Mouse (Mus musculus) testis, adult 2 months (tissue): ENCODE measurements around the gene Tmem251. TPM values are rescaled to one million over a fixed set of nuclear protein-coding genes. Genes with fewer than 3 reads are reported as not detected.

Experiments
- H3K27ac ChIP-seq: fragments of 200-500 bp; 2 replicates; pipeline ENCODE4 v1.5.1; 2012; ENCODE audit warnings: low read depth, low read length; ENCODE audit not compliant: control insufficient read depth, insufficient read depth
- H3K27me3 ChIP-seq: fragments of 200-500 bp; 2 replicates; pipeline ENCODE4 v1.6.1; 2012; ENCODE audit warnings: mild to moderate bottlenecking, low read length, moderate library complexity; ENCODE audit not compliant: control insufficient read depth, insufficient read depth
- H3K36me3 ChIP-seq: fragments of 200-500 bp; 2 replicates; pipeline ENCODE4 v1.6.1; 2012; ENCODE audit warnings: mild to moderate bottlenecking, low read length; ENCODE audit not compliant: control insufficient read depth, insufficient read depth
- H3K4me1 ChIP-seq: fragments of 200-500 bp; 2 replicates; pipeline ENCODE4 v1.6.1; 2012; ENCODE audit warnings: low read length; ENCODE audit not compliant: control insufficient read depth, insufficient read depth
- H3K4me3 ChIP-seq: fragments of 200-500 bp; 2 replicates; pipeline ENCODE4 v1.5.1; 2012; ENCODE audit warnings: low read depth, mild to moderate bottlenecking, low read length, moderate library complexity, mixed read lengths; ENCODE audit not compliant: control insufficient read depth
- CTCF ChIP-seq: fragments of 200-500 bp; IDR thresholded peaks from 2 replicates; pipeline ENCODE4 v1.5.1; 2012; ENCODE audit warnings: low read depth, mild to moderate bottlenecking, inconsistent platforms, low read length, moderate library complexity; ENCODE audit not compliant: control insufficient read depth, insufficient read depth, insufficient replicate concordance
- POLR2A ChIP-seq: fragments of 200-500 bp; IDR thresholded peaks from 2 replicates; pipeline ENCODE4 v1.6.1; 2012; ENCODE audit warnings: low read depth, mild to moderate bottlenecking, inconsistent platforms, low read length, moderate library complexity; ENCODE audit not compliant: control insufficient read depth
- polyA plus RNA-seq: library from polyadenylated mRNA; depleted of rRNA; stranded (reverse); fragments of >200 nt; gene quantifications from 2 replicates; pipeline ENCODE4 v1.2.3, GENCODE M21; 2012; rRNA removed

The Tmem251 gene
- polyA plus RNA-seq, 1 experiment, result 1.1 TPM

DNA sequence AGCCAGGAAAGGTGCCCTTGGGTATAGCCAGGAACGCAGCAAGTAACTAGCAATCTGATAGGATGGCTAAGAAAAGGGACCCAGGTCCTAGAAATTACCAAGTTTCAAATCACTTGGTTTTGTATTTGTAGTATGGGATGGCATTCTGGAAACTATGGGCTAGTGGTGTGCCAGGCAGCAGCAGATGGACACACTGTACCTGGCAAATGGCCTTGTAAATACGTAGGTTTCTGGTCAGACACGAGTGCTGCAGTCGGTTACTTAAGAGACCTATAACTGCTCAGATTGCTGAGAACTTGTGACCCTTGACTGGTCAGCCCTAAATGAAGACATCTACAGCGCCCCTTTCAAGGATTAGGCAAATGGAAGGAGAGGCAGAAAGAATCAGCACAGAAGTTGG, 34.6 kb downstream of the Tmem251 start:
- Histone ChIP-seq H3K36me3 (peaks cover 2% of the 10 kb centered on the region), H3K27me3 (no peaks in the 10 kb centered on the region), H3K4me1 (no peaks in the 10 kb centered on the region), H3K27ac (no peak overlapping the region), H3K4me3 (no peak overlapping the region)
- no peak for TF ChIP-seq CTCF
- TF ChIP-seq POLR2A, result no peak

DNA sequence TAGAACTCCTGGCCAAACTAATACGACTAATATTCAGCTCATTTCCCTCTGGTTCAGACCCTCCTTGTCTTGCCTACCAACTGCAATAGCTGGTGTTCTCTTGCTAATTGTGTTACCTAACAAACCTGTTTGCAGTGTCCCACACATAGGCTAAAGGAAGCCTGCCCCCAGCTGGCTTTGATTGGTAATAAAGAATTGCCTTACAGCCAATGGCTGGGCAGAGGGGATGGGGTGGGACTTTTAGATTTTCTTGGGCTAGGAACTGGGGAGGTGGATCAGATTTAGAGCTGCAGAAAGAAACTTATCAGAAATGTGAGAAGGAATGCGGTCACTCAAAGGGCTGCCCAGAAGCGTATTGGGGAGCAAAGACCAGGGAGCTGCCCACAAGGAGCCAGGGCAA, 35.9 kb downstream of the Tmem251 start:
- Histone ChIP-seq H3K4me3 (no peak overlapping the region), H3K27ac (no peak overlapping the region), H3K4me1 (no peaks in the 10 kb centered on the region), H3K36me3 (peaks cover 2% of the 10 kb centered on the region), H3K27me3 (no peaks in the 10 kb centered on the region)
- TF ChIP-seq CTCF (no peak), POLR2A (no peak)

- H3K27ac ChIP-seq, result no peak overlapping the region
- H3K4me3 ChIP-seq, result no peak overlapping the region
- TF ChIP-seq POLR2A (no peak), CTCF (no peak)
- no peaks in the 10 kb centered on the region for H3K4me1 ChIP-seq
- H3K27me3 ChIP-seq, result no peaks in the 10 kb centered on the region
- H3K36me3 ChIP-seq, result no peaks in the 10 kb centered on the region; the same call in 1 of the 2 replicates
Observed at GRCm38 (mm10) chr12:102782841-102783240, 39.3 kb downstream of the Tmem251 start.

- Histone ChIP-seq H3K4me3 (no peak overlapping the region), H3K36me3 (no peaks in the 10 kb centered on the region; the same call in 1 of the 2 replicates), H3K27me3 (no peaks in the 10 kb centered on the region), H3K27ac (no peak overlapping the region), H3K4me1 (no peaks in the 10 kb centered on the region)
- TF ChIP-seq CTCF (no peak), POLR2A (no peak)
Observed at GRCm38 (mm10) chr12:102784899-102785592, 41.5 kb downstream of the Tmem251 start.

DNA sequence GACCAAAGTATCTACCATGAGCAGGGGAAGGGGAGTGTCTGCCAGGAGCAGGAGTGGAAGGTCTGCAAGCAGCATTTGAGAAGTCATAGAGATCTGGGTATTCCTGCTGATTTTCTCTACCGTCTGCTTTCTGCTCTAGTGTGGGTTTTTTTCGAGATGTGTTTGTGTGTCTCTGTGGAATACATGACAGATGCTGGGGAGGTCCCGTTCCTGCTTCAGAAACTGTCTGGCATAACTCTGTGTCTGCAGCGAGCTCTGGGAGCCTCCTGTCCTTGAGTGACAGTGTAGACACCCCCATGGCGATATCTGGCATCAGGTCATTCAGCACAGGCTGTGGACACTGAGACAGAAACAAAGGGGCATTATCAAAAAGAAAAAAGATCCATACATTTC, 42.0 kb downstream of the Tmem251 start:
- no peak overlapping the region for H3K4me3 ChIP-seq
- TF ChIP-seq POLR2A (no peak), CTCF (no peak)
- H3K27me3 ChIP-seq, result no peaks in the 10 kb centered on the region
- H3K36me3 ChIP-seq, result peaks cover 1% of the 10 kb centered on the region
- no peaks in the 10 kb centered on the region for H3K4me1 ChIP-seq
- H3K27ac ChIP-seq, result no peak overlapping the region

DNA sequence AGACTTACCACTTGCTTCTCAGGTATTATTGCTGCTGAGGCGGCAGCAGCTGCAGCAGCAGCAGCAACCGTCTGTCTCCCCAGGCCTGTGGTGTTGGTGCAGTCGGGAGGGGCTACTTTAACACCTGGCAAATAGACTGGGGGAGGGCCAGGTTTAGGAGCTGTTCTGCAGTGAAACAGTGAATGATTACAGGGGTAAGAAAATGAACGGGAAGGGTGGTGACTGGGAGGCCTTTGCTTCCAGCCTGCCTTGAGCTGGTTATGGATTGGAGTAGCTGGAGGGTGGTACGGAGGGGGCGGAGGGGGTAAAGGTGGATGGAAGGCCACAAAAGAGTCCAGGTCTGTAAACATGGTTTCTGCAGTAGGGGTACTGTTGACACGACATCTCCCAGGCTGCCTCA, 44.4 kb downstream of the Tmem251 start:
- Histone ChIP-seq H3K4me1 (no peaks in the 10 kb centered on the region), H3K4me3 (no peak overlapping the region), H3K27me3 (no peaks in the 10 kb centered on the region), H3K36me3 (peaks cover 2% of the 10 kb centered on the region), H3K27ac (no peak overlapping the region)
- TF ChIP-seq POLR2A (no peak), CTCF (no peak)

Other genes with a start within 250 kb of the Tmem251 start
- gene Chga, start 188.8 kb upstream of the Tmem251 start, polyA plus RNA-seq, result 8.5 and 14.1 TPM in 2 replicates
- 32.3 and 35.2 TPM in 2 replicates for gene Itpk1, start 38.8 kb upstream of the Tmem251 start, polyA plus RNA-seq
- gene Moap1, start 101 bp upstream of the Tmem251 start, polyA plus RNA-seq, result 7.9 and 8.8 TPM in 2 replicates
- 3.6 and 4.5 TPM in 2 replicates for gene Gm28051, start 14.0 kb downstream of the Tmem251 start, polyA plus RNA-seq
- 11.0 and 11.2 TPM in 2 replicates for gene Gon7, start 14.0 kb downstream of the Tmem251 start, polyA plus RNA-seq
- gene Ubr7, start 14.2 kb downstream of the Tmem251 start, polyA plus RNA-seq, result 44.5 and 47.2 TPM in 2 replicates
- 28.7 and 31.3 TPM in 2 replicates for gene Gm20604, start 14.9 kb downstream of the Tmem251 start, polyA plus RNA-seq
- 21.5 and 21.9 TPM in 2 replicates for gene Btbd7, start 134.7 kb downstream of the Tmem251 start, polyA plus RNA-seq
- 455 and 485 TPM in 2 replicates for gene Cox8c, start 155.6 kb downstream of the Tmem251 start, polyA plus RNA-seq
- gene Unc79, start 205.1 kb downstream of the Tmem251 start, polyA plus RNA-seq, result 1.2 and 2.0 TPM in 2 replicates